Mouse (Mus musculus) left cerebral cortex, postnatal 10 days (tissue): Measurements from ENCODE around the gene Nmt1. TPM values are rescaled to one million over a fixed set of nuclear protein-coding genes. Genes with fewer than 3 reads are reported as not detected.
A peak's percentile ranks its signal among the peaks of the same experiment; 100 is the strongest.

ENCODE experiments used
- DNase-seq, 2 experiments: peaks; one replicate each; pipeline ENCODE4 v3.0.0; 2021 to 2022; ENCODE audit warnings: low spot score in 2 of 2, mixed read lengths in 1 of 2; ENCODE audit errors: extremely low spot score in 1 of 2
- intact Hi-C: fragments of 180-260 bp; cut with DNase I; formaldehyde crosslinking; loops from one replicate; pipeline ENCODE4 v1.15.1; 2025
- total RNA-seq, 2 experiments: library from RNA; stranded (reverse); gene quantifications; 2 replicates each; pipeline ENCODE4 v1.2.3; 2021

The Nmt1 gene
- total RNA-seq, 2 experiments from 2014 or later, result 82.8 to 83.1 TPM

DNA sequence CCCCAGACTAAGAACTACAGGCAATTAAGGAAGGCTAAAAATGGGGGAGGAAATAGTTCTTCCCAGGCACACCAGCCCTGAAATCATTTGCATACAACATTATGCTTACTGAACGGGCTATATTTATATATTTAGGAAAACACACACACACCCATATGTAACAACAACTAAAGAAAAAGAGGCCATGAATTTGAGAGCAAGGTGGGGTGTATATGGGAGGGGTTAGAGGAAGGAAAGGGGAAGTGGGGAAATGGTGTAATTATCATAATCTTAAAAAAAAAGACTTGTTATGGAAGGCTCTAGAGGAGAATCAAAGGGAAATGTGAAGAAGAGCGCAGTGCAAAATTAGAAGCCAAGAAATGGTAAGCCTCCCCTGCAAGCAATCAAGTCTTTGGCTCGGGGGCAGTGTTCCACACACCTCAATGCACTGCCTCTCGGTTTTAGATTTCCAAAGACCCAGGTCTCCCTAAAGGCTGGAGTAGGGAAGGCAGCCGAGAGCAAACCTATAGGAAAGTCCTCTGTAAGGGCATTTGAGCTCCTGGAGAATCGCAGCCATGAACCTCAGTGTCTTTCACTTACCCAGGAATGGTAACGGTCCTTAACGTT is 317 bp upstream of the Nmt1 start:
- intact Hi-C loops, result no loop called here
- DNase-seq, result no peak

GRCm38 (mm10) chr11:103033030-103033429 is 5.0 kb downstream of the Nmt1 start:
- intact Hi-C loops, result no loop called here
- no peak for DNase-seq

- no peak for DNase-seq
- intact Hi-C loops, result no loop called here
Measured at GRCm38 (mm10) chr11:103035007-103035406, 7.0 kb downstream of the Nmt1 start.

- DNase-seq, result no peak
- intact Hi-C loops, result no loop called here
Measured at GRCm38 (mm10) chr11:103036881-103037465, 9.0 kb downstream of the Nmt1 start.

DNA sequence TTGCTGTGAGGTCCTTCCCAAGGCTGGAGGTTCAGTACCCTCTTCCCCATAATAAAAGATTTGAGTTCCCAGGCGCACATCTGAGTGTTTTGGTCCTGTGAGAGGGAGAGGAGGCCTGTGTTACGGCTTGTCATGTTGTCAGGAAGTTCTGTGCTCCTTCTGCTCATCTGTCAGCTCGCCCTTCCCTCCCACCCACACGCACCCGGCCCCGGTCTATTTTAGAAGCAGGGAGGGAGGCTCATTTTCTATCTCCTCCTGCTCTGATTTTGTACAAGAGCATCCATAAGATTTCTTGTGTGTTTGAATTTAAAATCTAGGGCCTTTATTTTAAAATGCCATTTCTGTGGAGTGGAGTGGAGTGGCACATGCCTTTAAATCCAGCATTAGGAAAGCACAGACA is 10.0 kb downstream of the Nmt1 start:
- intact Hi-C loops, result no loop called here
- peak in 1 of 2 experiments; percentile 37 for DNase-seq

GRCm38 (mm10) chr11:103042828-103043227 is 14.8 kb downstream of the Nmt1 start:
- intact Hi-C loops, result no loop called here
- peak in 1 of 2 experiments; percentile 53 for DNase-seq

DNA sequence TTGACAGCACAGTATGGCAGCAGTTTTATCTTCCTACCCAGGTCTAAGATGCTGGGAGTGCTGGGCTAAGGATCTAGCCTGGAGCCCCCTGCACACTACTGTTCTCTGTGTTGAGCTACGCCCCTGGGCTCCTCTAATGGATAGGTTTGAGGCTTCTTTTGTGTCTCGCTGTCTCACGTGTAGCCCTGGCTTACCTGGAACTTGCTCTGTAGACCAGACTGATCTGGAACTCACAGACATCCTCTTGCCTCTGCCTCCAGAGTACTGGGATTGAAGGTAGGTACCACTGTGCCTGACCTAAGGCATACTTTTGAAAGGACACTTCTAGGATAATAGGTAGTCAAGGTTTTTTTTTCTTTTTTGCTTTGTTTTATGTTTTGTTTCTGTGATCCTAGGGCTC is 16.0 kb downstream of the Nmt1 start:
- intact Hi-C loops, result no loop called here
- DNase-seq, result no peak

GRCm38 (mm10) chr11:103046286-103046685 is 18.3 kb downstream of the Nmt1 start:
- intact Hi-C loops, result no loop called here
- no peak for DNase-seq

GRCm38 (mm10) chr11:103049611-103050010 is 21.6 kb downstream of the Nmt1 start:
- intact Hi-C loops, result loop anchor here (5.0 to 10.0 kb wide), 2 partner anchors 147 to 275 kb away; partner anchors contain the start of gene Gfap
- DNase-seq, result no peak

GRCm38 (mm10) chr11:103050153-103050552 is 22.2 kb downstream of the Nmt1 start:
- intact Hi-C loops, result loop anchor here (5.0 to 10.0 kb wide), 2 partner anchors 148 to 275 kb away; partner anchors contain the start of gene Gfap
- no peak for DNase-seq

DNA sequence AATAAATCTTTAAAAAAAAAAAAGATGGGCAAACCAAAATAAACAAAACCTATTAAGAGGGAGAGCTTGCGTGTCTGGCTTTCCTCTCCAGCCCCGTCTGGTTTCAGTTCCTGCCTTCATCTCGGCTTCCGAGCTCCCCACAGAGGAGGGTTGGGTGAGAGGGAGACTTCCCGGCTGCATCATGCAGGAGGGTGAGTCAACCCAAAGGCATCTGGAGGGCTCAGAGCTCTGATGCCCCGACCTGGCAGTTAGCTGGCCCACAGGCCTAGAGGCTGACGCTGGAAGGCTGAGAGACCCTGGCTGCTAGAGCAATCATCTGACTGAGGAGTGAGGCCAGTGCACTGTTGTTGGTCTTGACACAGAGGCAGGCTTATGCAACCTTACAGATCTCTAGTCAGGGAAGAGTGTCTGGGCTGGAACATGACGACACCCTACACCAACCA is 23.3 kb downstream of the Nmt1 start:
- intact Hi-C loops, result loop anchor here (5.0 to 10.0 kb wide), 2 partner anchors 149 to 276 kb away; partner anchors contain the start of gene Gfap
- peak in 1 of 2 experiments; percentile 72 for DNase-seq

GRCm38 (mm10) chr11:103052078-103052477 is 24.1 kb downstream of the Nmt1 start:
- DNase-seq, result no peak
- intact Hi-C loops, result loop anchor here (5.0 to 10.0 kb wide), 2 partner anchors 150 to 277 kb away; partner anchors contain the start of gene Gfap

DNA sequence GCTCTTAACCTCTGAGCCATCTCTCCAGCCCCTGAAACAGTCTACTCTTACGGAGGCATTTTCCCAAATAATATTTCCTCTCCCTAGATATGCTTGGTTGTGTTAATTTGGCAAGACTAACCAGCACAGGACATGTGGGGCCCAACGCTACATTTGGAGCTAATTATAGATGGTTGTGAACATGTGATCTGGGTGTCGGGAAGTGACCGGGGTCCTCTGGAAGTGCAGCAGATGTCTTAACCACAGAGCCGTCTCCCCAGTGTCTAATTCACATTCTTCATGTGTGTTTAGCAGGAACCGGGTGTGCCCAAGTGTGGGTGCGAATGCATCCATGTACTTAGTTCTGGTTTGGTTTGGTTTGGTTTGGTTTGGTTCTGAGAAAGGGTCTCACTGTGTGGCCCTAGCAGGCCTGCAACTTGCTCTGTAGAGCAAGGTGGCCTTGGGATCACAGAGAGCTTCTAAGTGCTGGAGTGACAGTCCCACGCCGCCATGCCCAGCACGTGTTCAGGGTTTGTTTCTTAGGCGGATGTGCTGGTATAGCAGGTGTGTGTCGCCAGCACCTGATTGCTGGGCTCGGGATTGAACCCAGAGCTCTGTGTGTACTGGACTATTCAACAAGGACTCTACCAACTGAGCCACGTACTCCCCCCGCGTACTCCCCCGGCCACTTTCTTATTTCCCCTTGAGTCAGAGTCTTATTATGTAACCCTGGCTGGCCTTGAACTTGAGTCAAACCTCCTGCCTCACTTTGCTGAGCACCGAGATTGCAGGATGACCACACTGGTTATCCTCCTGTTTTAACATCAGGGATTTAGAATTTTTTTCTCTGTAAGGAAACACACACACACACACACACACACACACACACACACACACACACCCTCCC is 25.4 kb downstream of the Nmt1 start:
- DNase-seq, result no peak

DNA sequence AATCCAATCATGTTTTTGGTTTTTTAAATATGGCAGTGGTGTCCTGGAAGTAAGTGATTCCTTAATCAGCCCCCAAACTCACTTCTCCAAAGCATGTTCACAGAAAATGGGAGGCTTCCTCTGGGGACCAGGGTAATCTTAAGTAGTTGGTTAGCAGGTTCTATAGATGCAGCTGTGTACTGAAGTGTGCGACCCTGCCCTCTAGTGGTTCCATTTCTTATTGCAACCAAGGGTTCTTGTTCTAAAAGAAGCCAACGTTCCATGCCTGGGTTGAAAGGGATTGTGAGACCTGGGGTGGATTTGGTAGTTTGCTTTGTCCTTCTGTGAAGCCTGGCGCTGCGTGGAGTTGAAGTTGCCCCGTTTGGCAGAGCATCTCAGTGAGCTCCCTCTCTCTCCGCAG is 26.8 kb downstream of the Nmt1 start:
- DNase-seq, result peak; percentile 74 to 81
- intact Hi-C loops, result loop anchor here (5.0 to 10.0 kb wide), 2 partner anchors 152 to 280 kb away; partner anchors contain the start of gene Gfap

More for the DNA sequence above, 25.4 kb downstream of the Nmt1 start:
- intact Hi-C loops, result loop anchor here (5.0 to 10.0 kb wide), 2 partner anchors 151 to 279 kb away; partner anchors contain the start of gene Gfap

- intact Hi-C loops, result loop anchor here (10.0 kb wide), 1 partner anchor 282 kb away; no protein-coding TSS in a partner anchor
- no peak for DNase-seq
Measured at GRCm38 (mm10) chr11:103056636-103057035, 28.6 kb downstream of the Nmt1 start.

GRCm38 (mm10) chr11:103058499-103059085 is 30.6 kb downstream of the Nmt1 start:
- no peak for DNase-seq
- intact Hi-C loops, result loop anchor here (10.0 kb wide), 1 partner anchor 284 kb away; no protein-coding TSS in a partner anchor

DNA sequence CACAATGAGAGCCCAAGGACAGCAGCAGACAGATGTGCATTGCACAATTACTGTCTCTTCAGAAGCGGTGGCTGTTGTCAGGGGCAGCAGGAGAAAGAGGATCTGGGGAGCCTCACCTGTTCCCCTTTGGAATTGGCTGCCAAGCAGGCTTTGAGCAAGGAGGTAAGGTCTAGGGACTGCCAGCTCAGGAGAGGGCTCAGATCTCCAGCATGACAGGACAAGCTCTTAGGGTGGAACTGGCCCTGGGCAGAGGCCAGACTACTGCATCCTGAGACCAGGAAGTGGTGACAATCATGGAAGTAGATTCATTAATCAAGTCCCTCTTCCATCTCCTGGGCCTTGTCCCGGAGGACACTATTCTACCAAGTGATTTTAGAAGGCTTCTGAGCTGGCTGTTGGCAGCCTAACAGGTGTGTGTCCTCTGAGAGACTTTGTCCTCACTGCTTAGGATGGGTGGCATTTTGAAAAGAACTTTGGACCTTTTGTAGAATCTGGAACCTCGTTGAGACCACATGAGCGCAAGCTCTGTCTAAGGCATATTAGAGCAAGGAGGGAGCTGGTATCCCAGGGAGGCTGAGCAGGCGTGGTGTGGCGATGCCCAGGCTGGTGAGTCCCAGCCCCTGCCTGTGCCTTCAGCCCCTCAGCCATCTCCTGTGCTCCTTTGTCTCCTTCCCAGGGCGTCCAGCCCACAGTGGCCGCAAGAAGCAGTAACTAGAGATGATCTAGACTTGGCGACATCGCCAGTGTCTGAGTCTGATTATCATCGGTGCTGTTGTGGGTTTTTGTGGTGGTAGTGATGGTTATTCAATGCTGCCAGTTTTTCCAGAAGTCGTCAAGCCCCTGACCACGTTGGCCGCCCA is 38.4 kb downstream of the Nmt1 start:
- no peak for DNase-seq
- intact Hi-C loops, result no loop called here

- intact Hi-C loops, result no loop called here
- DNase-seq, result no peak
Measured at GRCm38 (mm10) chr11:103067051-103067361, 39.0 kb downstream of the Nmt1 start.
